Mouse (Mus musculus) stomach, embryonic 15.5 days (tissue): Measurements from ENCODE around the gene Mpg. TPM values are rescaled to one million over a fixed set of nuclear protein-coding genes. Genes with fewer than 3 reads are reported as not detected.
"Not testable (repeated sequence)": the region's sequence is repeated elsewhere in the genome, so short reads cannot be mapped to it uniquely, and the experiment has no call there.

Experiments used
- ATAC-seq: fragments of 200-750 bp; cut with Nextera tagmentation; 2 replicates; pipeline ENCODE4 v1.8.0; 2017; ENCODE audit warnings: low read depth, moderate number of reproducible peaks, moderate TSS enrichment; ENCODE audit not compliant: insufficient read depth, low FRiP score
- H3K27ac ChIP-seq: fragments of 300-500 bp; sonication (generic); 2 replicates; pipeline ENCODE4 v1.5.1; 2015; ENCODE audit warnings: mild to moderate bottlenecking, inconsistent platforms
- H3K27me3 ChIP-seq: fragments of 300-500 bp; sonication (generic); replicated peaks from 2 replicates; pipeline ENCODE4 v1.6.1; 2015; ENCODE audit warnings: inconsistent platforms
- H3K36me3 ChIP-seq: fragments of 300-500 bp; sonication (generic); 2 replicates; pipeline ENCODE4 v1.6.1; 2015; ENCODE audit warnings: inconsistent platforms
- H3K4me1 ChIP-seq: fragments of 300-500 bp; sonication (generic); 2 replicates; pipeline ENCODE4 v1.6.1; 2015; ENCODE audit warnings: inconsistent platforms
- H3K4me2 ChIP-seq: fragments of 300-500 bp; sonication (generic); 2 replicates; pipeline ENCODE4 v1.6.1; 2015; ENCODE audit warnings: mild to moderate bottlenecking, inconsistent platforms
- H3K4me3 ChIP-seq: fragments of 300-500 bp; sonication (generic); replicated peaks from 2 replicates; pipeline ENCODE4 v1.5.1; 2015; ENCODE audit warnings: inconsistent platforms
- H3K9ac ChIP-seq: fragments of 300-500 bp; sonication (generic); 2 replicates; pipeline ENCODE4 v1.6.1; 2015; ENCODE audit warnings: inconsistent platforms
- H3K9me3 ChIP-seq: fragments of 300-500 bp; sonication (generic); 2 replicates; pipeline ENCODE4 v1.6.1; 2016; ENCODE audit warnings: inconsistent platforms
- WGBS: fragments of 180-500 bp; shearing (Covaris S2); methylation state at CpG from one replicate; pipeline ENCODE4 v1.1.7; 2015; 5-methylcytosine and 5-hydroxymethylcytosine counted together
- polyA plus RNA-seq: library from polyadenylated mRNA; unstranded; fragments of >200 nt; fragmentation: Nextera tagmentation; extraction: Ambion mirVana; gene quantifications from 2 replicates; pipeline ENCODE4 v1.2.1, GENCODE M21; 2015

Gene Mpg
- polyA plus RNA-seq, 1 experiment from 2014 or later: 32.7 TPM

- WGBS: 79% methylated on average over 10 of the region's 10 CpGs
- no peaks in the 10 kb centered on the region for H3K9me3 ChIP-seq
- ATAC-seq: no peak
- no peak overlapping the region for H3K4me2 ChIP-seq
- H3K36me3 ChIP-seq: no peaks in the 10 kb centered on the region
- no peaks in the 10 kb centered on the region for H3K4me1 ChIP-seq
- no peak overlapping the region for H3K9ac ChIP-seq
- H3K27me3 ChIP-seq: no peaks in the 10 kb centered on the region
- no peak overlapping the region for H3K27ac ChIP-seq
- H3K4me3 ChIP-seq: no peak overlapping the region
Measured at GRCm38 (mm10) chr11:32194086-32194485, 32.2 kb upstream of the Mpg start.

- H3K4me1 ChIP-seq: no peaks in the 10 kb centered on the region
- H3K36me3 ChIP-seq: no peaks in the 10 kb centered on the region
- no peak overlapping the region for H3K4me3 ChIP-seq
- WGBS: 77% methylated on average over 5 of the region's 5 CpGs
- ATAC-seq: no peak
- H3K27ac ChIP-seq: no peak overlapping the region
- no peak overlapping the region for H3K9ac ChIP-seq
- no peak overlapping the region for H3K4me2 ChIP-seq
- no peaks in the 10 kb centered on the region for H3K9me3 ChIP-seq
- no peaks in the 10 kb centered on the region for H3K27me3 ChIP-seq
Measured at GRCm38 (mm10) chr11:32194626-32195025, 31.7 kb upstream of the Mpg start.

- ATAC-seq: no peak
- Histone ChIP-seq H3K4me1 (no peaks in the 10 kb centered on the region), H3K27me3 (no peaks in the 10 kb centered on the region), H3K27ac (no peak overlapping the region), H3K9ac (no peak overlapping the region), H3K9me3 (no peaks in the 10 kb centered on the region), H3K36me3 (no peaks in the 10 kb centered on the region), H3K4me3 (no peak overlapping the region), H3K4me2 (no peak overlapping the region)
- 26% methylated on average over 11 of the region's 11 CpGs for whole genome bisulfite sequencing
Measured at GRCm38 (mm10) chr11:32195867-32196540, 30.3 kb upstream of the Mpg start.

- no peaks in the 10 kb centered on the region for H3K36me3 ChIP-seq
- H3K4me2 ChIP-seq: no peak overlapping the region
- WGBS: 65% methylated on average over 6 of the region's 6 CpGs
- no peaks in the 10 kb centered on the region for H3K4me1 ChIP-seq
- no peaks in the 10 kb centered on the region for H3K9me3 ChIP-seq
- H3K27ac ChIP-seq: no peak overlapping the region
- no peak for ATAC-seq
- H3K9ac ChIP-seq: no peak overlapping the region
- H3K27me3 ChIP-seq: no peaks in the 10 kb centered on the region
- H3K4me3 ChIP-seq: no peak overlapping the region
Measured at GRCm38 (mm10) chr11:32196727-32197126, 29.6 kb upstream of the Mpg start.

- ATAC-seq: no peak
- 41% methylated on average over 3 of the region's 3 CpGs for WGBS
- no peak overlapping the region for H3K27ac ChIP-seq
- H3K9ac ChIP-seq: no peak overlapping the region
- H3K27me3 ChIP-seq: no peaks in the 10 kb centered on the region
- H3K4me3 ChIP-seq: no peak overlapping the region
- no peaks in the 10 kb centered on the region for H3K9me3 ChIP-seq
- no peaks in the 10 kb centered on the region for H3K4me1 ChIP-seq
- no peaks in the 10 kb centered on the region for H3K36me3 ChIP-seq
- H3K4me2 ChIP-seq: no peak overlapping the region
Measured at GRCm38 (mm10) chr11:32197766-32198165, 28.5 kb upstream of the Mpg start.

- Histone ChIP-seq H3K27me3 (no peaks in the 10 kb centered on the region), H3K36me3 (no peaks in the 10 kb centered on the region), H3K4me1 (no peaks in the 10 kb centered on the region), H3K4me3 (no peak overlapping the region), H3K9me3 (no peaks in the 10 kb centered on the region), H3K9ac (no peak overlapping the region), H3K27ac (no peak overlapping the region), H3K4me2 (no peak overlapping the region)
- 70% methylated on average over 14 of the region's 14 CpGs for WGBS
- no peak for ATAC-seq
Measured at GRCm38 (mm10) chr11:32198256-32198955, 27.9 kb upstream of the Mpg start.

GRCm38 (mm10) chr11:32199230-32199629 lies 27.1 kb upstream of the Mpg start:
- no peaks in the 10 kb centered on the region for H3K27me3 ChIP-seq
- no peak overlapping the region for H3K9ac ChIP-seq
- no peak overlapping the region for H3K4me2 ChIP-seq
- H3K4me1 ChIP-seq: no peaks in the 10 kb centered on the region
- no peak overlapping the region for H3K27ac ChIP-seq
- no peaks in the 10 kb centered on the region for H3K9me3 ChIP-seq
- ATAC-seq: no peak
- no peak overlapping the region for H3K4me3 ChIP-seq
- no peaks in the 10 kb centered on the region for H3K36me3 ChIP-seq
- WGBS: 52% methylated on average over 6 of the region's 6 CpGs

- no peak within 1 kb of the TSS for H3K4me3 ChIP-seq
- 62% methylated on average over 10 of the region's 10 CpGs for WGBS
- H3K9me3 ChIP-seq: no peaks in the 10 kb centered on the region
Measured at GRCm38 (mm10) chr11:32200075-32200601, 26.2 kb upstream of the Mpg start, which contains the start of gene Il9r. Il9r (minus strand) TSS chr11:32200279.

GRCm38 (mm10) chr11:32200992-32201391 lies 25.3 kb upstream of the Mpg start:
- H3K9ac ChIP-seq, H3K27ac ChIP-seq, H3K4me1 ChIP-seq, H3K36me3 ChIP-seq, H3K4me3 ChIP-seq, ATAC-seq, H3K27me3 ChIP-seq, H3K9me3 ChIP-seq, H3K4me2 ChIP-seq: not testable (repeated sequence)
- 44% methylated on average over 1 of the region's 1 CpGs for WGBS

More at GRCm38 (mm10) chr11:32200075-32200601, 26.2 kb upstream of the Mpg start, which contains the start of gene Il9r:
- Histone ChIP-seq H3K27ac (no peak within 1 kb of the TSS), H3K4me1 (peaks cover 6% of the 10 kb centered on the region), H3K4me2 (no peak within 1 kb of the TSS), H3K36me3 (no peaks in the 10 kb centered on the region), H3K9ac (no peak within 1 kb of the TSS), H3K27me3 (no peaks in the 10 kb centered on the region)
- no peak for ATAC-seq

GRCm38 (mm10) chr11:32201922-32202685 lies 24.2 kb upstream of the Mpg start:
- Histone ChIP-seq H3K9ac (no peak overlapping the region), H3K4me2 (no peak overlapping the region), H3K36me3 (no peaks in the 10 kb centered on the region), H3K4me3 (no peak overlapping the region), H3K27me3 (no peaks in the 10 kb centered on the region), H3K27ac (no peak overlapping the region), H3K9me3 (no peaks in the 10 kb centered on the region), H3K4me1 (peaks cover 10% of the 10 kb centered on the region)
- 74% methylated on average over 11 of the region's 11 CpGs for WGBS
- no peak for ATAC-seq

- peak; percentile 100 for ATAC-seq
- under 1% methylated on average over 52 of the region's 52 CpGs for WGBS
- Histone ChIP-seq H3K4me1 (peaks cover 10% of the 10 kb centered on the region), H3K27me3 (no peaks in the 10 kb centered on the region), H3K9me3 (no peaks in the 10 kb centered on the region), H3K36me3 (peaks cover 30% of the 10 kb centered on the region), H3K4me2 (peak within 1 kb of the TSS; percentile 80), H3K9ac (peak within 1 kb of the TSS; percentile 42), H3K27ac (peak within 1 kb of the TSS; percentile 70), H3K4me3 (peak within 1 kb of the TSS; percentile 57)
Measured at GRCm38 (mm10) chr11:32205058-32205873, 21.0 kb upstream of the Mpg start, which contains the start of gene Snrnp25. Snrnp25 (plus strand) TSS chr11:32205415.
